Mouse (Mus musculus): ENCODE results near the gene Allc.

Gene Allc

DNA sequence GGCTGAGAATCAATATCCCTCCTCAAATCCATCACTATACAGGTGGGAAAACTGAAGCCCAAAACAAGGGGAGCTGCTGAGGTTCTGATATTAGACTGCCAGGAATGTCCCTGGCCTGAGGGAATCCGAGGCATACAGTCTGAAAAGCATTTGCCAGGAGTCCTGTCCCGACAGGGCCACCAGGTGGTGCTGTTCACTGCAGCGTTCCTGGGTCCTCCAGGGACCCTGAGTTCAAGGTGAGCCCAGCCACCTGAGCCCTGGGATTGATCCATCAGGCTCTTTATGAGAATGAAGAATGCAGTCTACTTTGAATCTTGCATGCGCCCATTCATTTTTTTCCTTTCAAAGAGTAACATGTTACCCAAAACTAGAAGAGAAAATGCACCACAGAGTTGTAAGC is 3.2 kb downstream of the Allc start:
- no peak for DNase-seq (ENCODE audit: low spot score)

DNA sequence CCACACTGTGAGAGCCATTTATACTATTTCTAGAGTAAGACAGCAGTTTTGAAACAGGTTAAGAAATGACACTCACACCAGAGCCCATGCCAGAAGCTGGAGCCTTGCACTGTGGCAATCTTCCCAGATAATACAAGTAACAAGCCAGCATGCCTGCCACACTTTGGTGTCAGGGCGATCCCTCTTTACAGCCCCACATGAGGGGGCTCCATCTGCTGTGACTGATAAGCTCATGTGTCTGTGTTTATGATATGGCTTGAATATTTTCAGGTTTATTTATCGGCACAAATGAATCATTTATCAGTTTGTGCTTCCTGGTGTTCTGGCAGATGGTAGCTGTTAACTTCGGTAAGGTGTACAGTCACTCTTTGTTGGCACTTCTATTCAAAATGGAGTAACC is 4.2 kb downstream of the Allc start:
- DNase-seq (ENCODE audit: low spot score), result no peak

DNA sequence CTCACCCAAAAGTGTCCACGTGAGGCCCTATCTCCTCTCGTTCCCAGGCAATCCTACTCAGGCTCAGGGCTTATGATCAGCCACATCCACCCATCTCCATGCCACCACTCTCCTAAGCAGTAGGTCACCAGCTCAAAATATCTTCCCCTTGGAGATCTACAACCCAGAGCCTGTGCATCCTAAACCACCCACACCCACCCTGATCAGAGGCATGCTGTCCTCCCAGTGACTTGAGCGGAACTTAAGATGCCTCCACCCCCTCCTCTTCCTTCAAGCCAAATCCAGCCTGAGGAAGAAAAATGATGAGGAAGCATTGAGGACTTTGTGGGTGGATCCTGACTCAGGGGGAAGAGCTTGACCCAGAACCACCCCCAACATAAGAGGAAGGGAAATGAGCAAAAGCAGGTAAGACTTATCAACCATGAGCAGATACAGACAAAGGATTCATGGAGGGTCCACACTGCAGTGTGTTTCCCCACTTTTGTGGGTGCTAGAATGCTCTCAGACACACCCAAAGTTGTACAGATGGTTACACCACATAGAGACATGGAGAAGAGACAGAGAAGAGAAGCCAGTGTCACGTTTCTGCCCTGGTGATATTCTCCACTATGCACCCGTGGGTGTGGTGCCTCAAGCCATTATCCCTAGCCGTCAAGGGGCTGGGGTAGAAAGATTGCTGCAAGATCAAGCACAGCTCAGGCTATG is 6.8 kb downstream of the Allc start:
- no peak for DNase-seq (ENCODE audit: low spot score)

DNA sequence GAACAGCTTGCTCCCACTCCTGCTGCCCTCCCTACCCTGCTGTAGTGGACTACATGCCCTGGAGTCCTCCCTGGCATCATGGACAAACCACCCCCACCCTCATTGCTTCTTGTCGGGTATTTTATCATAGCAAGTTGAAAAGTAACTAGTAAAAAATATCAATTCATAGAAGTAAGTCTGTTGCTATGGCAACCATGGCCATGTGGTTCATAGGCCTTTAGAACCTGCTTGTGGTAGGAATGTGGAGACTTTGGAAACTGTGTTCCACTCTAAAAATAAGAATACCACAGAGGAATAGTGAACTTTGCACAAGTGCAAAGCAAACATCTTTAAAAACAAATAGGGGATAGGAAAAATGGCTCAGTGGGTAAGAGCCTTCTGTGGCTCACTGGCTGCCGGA is 10.1 kb downstream of the Allc start:
- DNase-seq (ENCODE audit: low spot score), result no peak

DNA sequence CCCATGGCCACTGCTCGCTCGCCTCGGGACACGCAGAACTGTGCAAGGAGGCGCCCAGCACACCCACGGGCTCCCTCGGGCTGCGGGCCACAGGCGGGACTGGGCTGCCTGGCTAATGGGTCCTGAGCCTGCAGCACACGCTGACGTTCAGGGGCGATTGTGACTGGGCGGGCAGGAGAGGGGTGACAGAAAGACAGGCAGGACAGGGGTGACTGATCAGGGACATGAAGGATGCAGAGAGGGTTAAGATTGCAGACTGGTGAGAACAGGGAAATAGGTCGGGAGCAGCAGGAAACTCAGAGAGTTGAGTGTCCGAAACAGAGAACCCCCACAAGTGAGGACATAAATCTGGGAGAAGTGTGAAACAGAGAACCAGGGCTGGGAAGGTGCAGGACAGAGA is 30.0 kb downstream of the Allc start, which contains the start of gene Dcdc2c:
Dcdc2c (minus strand) TSS at position 101 of the 400 bp plus-strand sequence.
- no peak for DNase-seq (ENCODE audit: low spot score)

DNA sequence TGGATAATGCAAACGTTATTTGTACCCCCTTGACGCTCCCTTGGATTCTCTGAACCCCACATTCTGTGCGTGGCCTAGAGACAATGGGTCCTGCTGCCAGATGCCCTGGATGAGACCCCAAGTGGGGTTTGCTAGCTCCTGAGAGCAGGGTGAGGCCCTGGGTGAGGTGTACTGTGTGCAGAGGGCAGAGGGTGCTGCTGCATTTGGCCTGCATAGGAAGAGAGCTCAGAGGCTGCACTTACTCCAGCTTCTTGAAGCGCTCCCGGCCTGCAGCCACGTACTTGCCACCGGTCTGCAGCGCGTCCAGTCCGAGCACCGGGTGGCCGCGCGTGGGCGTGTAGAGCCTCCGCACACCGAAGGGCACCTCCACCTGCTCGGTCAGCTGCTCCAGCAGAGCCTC is 30.5 kb downstream of the Allc start:
- DNase-seq (ENCODE audit: low spot score), result no peak

DNA sequence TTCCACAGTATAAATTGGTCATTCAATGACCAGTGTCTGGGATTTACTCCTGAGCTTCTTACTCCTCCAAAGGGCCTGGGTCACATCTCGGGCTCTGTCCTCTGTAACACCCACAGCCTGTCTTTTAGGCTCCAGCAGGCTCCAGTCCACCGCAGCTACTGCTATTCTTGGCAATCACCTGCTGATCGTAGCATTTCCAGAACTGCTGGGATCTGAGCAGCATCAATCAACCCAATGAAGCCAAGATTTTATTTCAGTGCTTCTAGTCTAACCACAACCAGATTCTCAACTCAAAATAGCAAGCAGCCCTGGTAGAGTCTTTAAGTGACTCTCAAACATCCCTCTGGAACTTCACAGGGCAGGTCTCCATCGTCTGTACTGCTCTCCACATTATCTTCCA is 33.4 kb downstream of the Allc start:
- DNase-seq (ENCODE audit: low spot score), result no peak

DNA sequence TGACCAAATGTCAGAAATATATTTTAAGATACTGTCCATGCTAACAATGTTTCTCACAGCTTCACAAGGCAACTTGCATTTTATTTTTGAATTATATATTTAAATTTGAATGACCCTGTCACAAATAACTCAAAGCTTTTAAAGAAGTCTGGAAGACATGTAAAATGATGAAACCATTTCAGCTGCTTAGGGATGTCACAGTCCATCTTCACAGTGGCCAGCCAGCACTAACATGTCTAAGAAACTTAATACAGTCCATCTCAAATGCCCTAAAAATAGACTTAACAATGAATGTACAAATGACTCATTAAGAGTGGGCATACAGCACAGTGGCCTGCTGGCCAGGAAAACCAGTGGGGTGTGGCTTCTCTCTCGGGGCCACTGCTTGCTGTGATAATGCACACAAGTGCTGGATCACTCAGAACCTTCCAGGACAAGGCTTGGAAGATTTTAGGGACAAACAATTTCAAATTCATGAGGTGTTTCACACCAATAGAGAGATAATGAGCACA is 68.0 kb downstream of the Allc start:
- DNase-seq (ENCODE audit: low spot score), result no peak

DNA sequence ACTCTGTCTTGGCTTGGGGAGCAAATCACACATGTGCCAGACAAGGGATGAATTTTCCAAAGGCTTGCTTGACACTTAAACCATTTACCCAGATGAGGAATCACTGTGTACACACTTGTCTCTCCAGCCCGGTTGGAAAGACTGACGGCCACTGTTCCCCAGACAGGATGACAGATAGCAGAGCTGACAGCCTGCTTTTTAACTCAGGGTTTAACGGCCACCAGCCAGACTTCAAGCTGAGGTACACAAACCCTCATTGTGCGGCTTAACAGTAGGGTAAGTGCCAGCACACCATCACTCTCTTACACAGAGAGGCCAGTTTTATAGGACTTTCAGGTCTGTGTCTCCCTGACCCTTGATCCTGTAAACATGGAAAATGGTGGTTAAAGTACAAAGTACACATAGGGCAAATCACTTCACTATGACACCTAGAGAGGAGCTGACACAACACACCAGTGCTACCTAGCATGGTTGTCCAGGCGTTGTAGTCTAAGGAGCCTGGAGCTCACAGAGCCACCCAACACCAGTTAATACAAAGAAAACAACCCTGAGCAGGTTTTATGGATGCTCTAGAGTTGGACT is 72.5 kb downstream of the Allc start:
- DNase-seq (ENCODE audit: low spot score), result no peak

Data from adipocyte (in vitro differentiated cells).